Mouse (Mus musculus) skeletal muscle tissue, postnatal 0 days (tissue): Measurements from ENCODE around the gene Olfr746. TPM values are rescaled to one million over a fixed set of nuclear protein-coding genes. Genes with fewer than 3 reads are reported as not detected.

Experiments used
- polyA plus RNA-seq: library from polyadenylated mRNA; unstranded; fragments of >200 nt; fragmentation: Nextera tagmentation; extraction: Ambion mirVana; gene quantifications from 2 replicates; pipeline ENCODE4 v1.2.1, GENCODE M21; 2015

The Olfr746 gene
- not detected in 2 replicates for polyA plus RNA-seq

GRCm38 (mm10) chr14:50646783-50647182 lies at the start of gene Olfr746:
Gene Olfr746 (plus strand): TSS chr14:50647083.

DNA sequence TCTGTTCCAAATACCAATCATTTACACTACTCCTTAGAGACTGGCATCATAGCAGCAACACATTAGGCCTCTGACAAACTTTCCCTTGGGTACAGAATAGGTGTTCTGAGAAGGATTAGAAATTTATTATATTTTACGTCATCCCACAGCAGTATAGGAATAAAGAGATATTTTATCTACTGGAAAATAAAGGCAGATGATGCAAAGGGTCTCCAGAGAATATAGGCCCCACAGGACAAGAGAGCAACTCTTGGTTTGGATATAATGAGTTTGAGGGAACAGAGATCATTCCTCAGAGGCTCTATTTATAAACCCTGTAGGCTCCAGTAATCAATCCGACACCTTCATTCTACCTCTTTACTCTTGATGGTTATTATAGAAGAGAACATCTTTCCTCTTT lies 32.3 kb upstream of the Olfr746 start, which contains the start of gene Olfr744:
Olfr744 (plus strand) TSS at position 301 of the 400 bp plus-strand sequence.

GRCm38 (mm10) chr14:50639088-50639487 lies 7.8 kb upstream of the Olfr746 start, which contains the start of gene Olfr745:
Gene Olfr745 (plus strand): TSS chr14:50639388.

GRCm38 (mm10) chr14:50693106-50693505 lies 46.2 kb downstream of the Olfr746 start, which contains the start of gene Olfr747:
Gene Olfr747 (minus strand): TSS chr14:50693206.

Other genes starting within 250 kb of the Olfr746 start
- gene Olfr738, start 239.5 kb upstream of the Olfr746 start, polyA plus RNA-seq: not detected in 2 replicates
- gene Olfr739, start 228.5 kb upstream of the Olfr746 start, polyA plus RNA-seq: not detected in 2 replicates
- gene Olfr740, start 201.5 kb upstream of the Olfr746 start, polyA plus RNA-seq: not detected in 2 replicates
- gene Olfr741, start 174.3 kb upstream of the Olfr746 start, polyA plus RNA-seq: not detected in 2 replicates
- gene Olfr742, start 143.5 kb upstream of the Olfr746 start, polyA plus RNA-seq: not detected in 2 replicates
- gene Olfr743, start 125.2 kb upstream of the Olfr746 start, polyA plus RNA-seq: not detected in 2 replicates
- not detected in 2 replicates for gene Olfr744, start 32.2 kb upstream of the Olfr746 start, polyA plus RNA-seq
- gene Olfr745, start 7.7 kb upstream of the Olfr746 start, polyA plus RNA-seq: not detected in 2 replicates
- not detected in 2 replicates for gene Olfr747, start 46.1 kb downstream of the Olfr746 start, polyA plus RNA-seq
- not detected in 2 replicates for gene Olfr748, start 60.3 kb downstream of the Olfr746 start, polyA plus RNA-seq
- gene Olfr749, start 98.0 kb downstream of the Olfr746 start, polyA plus RNA-seq: not detected in 2 replicates
- 26.3 and 28.4 TPM in 2 replicates for gene Ttc5, start 138.4 kb downstream of the Olfr746 start, polyA plus RNA-seq
- not detected in 2 replicates for gene Ccnb1ip1, start 160.6 kb downstream of the Olfr746 start, polyA plus RNA-seq
- gene Parp2, start 160.8 kb downstream of the Olfr746 start, polyA plus RNA-seq: 20.6 and 21.6 TPM in 2 replicates
- gene Tep1, start 223.5 kb downstream of the Olfr746 start, polyA plus RNA-seq: 5.2 and 5.4 TPM in 2 replicates